Mouse (Mus musculus): ENCODE results near the gene 6430571L13Rik. TPM values are rescaled to one million over a fixed set of nuclear protein-coding genes. Genes with fewer than 3 reads are reported as not detected.

Gene 6430571L13Rik
- total RNA-seq, 2 experiments from 2014 or later, result 2.5 to 3.2 TPM

- DNase-seq (ENCODE audit: low spot score in 2 of 2), result peak in 1 of 2 experiments; percentile 26
These were observed 37.6 kb downstream of the 6430571L13Rik start for GRCm38 (mm10) chr9:107377961-107378512.

- DNase-seq (ENCODE audit: low spot score in 2 of 2), result no peak
These were observed 41.3 kb downstream of the 6430571L13Rik start for GRCm38 (mm10) chr9:107381723-107382122.

DNA sequence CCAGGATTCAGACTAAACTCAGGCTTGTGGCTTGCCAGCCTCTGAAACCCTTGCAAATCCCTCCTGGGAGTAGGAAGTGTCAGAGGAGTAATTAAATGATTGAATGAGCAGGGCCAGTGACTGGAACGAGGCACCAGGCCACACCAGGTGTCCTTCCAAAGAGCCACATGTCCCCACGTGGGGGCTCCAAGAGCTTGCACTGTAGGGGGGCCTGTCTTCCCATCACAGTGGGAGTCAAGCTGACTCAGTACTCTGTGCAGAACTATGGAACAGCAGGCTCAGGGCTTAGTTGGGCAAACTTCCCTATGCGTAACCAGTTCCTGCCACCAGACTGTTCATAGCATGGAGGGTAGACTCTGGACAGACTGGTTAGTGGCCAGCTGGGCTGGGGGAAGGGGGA lies 44.0 kb downstream of the 6430571L13Rik start:
- DNase-seq (ENCODE audit: low spot score in 2 of 2), result no peak

DNA sequence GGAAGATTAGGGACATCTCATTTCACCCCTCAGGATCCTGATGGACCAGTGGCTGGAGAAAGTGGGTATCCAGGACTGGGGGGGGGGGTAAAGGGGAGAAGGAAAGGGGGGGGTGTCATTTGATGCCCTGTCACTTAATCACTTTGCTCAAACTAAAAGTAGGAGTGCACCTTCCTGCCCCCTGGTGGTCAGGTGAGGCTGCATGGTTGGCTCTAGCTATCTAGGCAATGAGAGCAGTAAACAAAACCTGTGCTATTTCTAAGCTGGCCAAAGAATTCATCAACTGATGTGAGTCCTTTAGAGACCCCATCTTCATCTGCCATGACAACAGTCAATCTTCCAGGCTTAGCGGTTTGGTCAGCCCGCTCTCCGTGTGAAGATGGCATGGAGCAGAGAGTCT lies 46.3 kb downstream of the 6430571L13Rik start:
- no peak for DNase-seq (ENCODE audit: low spot score in 2 of 2)

- DNase-seq (ENCODE audit: low spot score in 2 of 2), result peak; percentile 19 to 40
These were observed 47.3 kb downstream of the 6430571L13Rik start for GRCm38 (mm10) chr9:107387708-107388107.

DNA sequence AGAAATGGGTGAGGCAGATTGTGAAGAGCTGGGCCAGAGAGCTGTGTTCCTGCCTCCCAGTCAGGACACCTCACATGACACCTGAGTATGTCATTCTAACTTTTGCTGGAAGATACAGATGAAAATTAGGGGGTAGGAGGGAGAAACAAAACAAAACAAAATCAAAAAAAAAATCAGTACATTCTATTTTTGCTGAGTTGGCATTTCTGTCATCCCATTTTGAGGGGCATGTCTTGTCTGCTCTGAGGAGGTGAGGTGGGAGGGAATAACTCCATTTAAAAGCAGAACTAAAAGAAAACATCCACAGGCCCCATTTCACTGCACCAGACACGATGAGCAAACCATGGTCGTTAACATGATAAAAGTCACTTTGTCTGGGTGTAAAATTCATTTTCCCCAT lies 47.9 kb downstream of the 6430571L13Rik start:
- no peak for DNase-seq (ENCODE audit: low spot score in 2 of 2)

DNA sequence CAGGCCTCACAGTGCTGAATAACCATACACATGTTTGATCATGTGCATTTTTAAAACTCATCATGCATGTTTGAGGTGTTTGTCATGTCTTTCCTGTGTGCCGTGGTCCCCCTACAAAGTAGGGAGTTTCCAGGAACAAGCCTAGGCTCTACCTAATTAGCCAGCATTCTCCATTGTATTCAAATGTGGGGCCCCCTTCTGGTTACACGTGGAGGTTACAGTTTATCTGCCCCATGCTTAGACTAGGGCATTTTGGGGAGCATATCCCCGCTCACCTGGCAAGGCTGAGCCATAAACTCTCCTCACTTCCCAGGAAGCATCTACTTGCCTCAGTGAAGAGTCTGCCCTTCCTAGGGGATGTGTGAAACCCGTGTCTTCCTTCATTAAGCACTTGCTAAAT lies 56.0 kb downstream of the 6430571L13Rik start:
- no peak for DNase-seq (ENCODE audit: low spot score in 2 of 2)

DNA sequence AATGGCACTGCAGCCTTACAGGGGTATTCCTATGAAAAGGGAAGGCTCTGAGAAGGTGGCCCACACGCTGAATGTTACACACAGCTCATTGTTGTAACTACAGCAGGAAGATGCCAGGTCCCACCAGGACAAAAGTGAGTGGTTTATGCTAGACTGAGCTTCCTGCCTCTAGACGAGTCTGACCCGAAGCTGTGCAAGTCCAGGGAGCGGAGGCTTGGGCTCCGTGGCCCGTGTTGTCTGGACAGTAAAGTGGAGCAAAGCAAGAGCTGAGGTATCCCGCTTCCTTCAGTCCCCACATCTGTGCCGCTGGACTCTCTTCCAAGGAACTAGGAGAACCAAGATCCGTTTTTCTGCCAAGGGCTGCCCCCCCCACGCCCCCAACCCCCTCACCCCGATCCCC lies 58.6 kb downstream of the 6430571L13Rik start:
- DNase-seq (ENCODE audit: low spot score in 2 of 2), result no peak

DNA sequence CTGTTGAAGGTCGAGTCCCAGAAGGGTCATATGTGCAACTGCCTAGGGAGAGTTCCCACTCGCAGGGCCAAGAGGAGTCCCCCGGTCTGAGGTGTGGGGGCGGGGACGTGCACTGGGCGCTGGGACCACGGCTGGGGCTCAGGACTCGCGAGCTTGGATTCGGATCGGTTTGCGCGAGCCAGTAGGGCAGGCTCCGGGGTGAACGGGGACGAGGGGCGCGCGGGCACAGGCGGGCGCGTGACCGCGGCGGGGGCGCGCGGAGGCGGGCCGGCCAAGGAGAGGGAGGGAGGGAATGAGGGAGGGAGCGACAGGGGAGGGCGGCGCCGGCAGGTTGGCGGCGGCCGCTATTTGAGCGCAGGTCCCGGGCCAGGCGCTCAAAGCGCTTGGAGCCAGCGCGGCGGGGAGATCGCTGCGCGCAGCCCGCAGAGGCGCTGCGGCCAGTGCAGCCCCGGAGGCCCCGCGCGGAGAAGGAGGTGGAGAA lies 59.1 kb downstream of the 6430571L13Rik start, which contains the start of gene Cacna2d2:
Gene Cacna2d2 (plus strand): TSS at position 122 of the 481 bp plus-strand sequence.
- DNase-seq (ENCODE audit: low spot score in 2 of 2), result peak; percentile 46 to 57

DNA sequence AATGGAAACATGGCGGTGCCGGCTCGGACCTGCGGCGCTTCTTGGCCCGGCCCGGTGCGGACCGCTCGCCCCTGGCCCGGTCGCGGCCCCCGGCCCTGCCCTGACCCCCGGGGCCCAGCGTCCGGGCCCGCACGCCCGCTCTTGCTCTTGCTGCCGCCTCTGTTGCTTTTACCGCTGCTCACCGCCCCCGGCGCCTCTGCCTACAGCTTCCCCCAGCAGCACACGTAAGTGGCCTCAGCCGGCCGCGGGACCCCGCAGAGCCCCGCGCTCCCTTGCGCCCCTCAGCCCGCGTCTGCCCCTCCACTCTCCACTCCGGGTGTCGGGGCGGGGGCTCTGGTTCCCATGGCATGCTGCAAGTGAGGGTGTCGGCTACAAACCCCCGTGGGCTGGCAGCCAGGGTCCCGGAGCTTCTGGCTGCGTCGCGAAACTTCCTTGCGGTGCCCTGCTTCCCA lies 59.7 kb downstream of the 6430571L13Rik start:
- no peak for DNase-seq (ENCODE audit: low spot score in 2 of 2)

DNA sequence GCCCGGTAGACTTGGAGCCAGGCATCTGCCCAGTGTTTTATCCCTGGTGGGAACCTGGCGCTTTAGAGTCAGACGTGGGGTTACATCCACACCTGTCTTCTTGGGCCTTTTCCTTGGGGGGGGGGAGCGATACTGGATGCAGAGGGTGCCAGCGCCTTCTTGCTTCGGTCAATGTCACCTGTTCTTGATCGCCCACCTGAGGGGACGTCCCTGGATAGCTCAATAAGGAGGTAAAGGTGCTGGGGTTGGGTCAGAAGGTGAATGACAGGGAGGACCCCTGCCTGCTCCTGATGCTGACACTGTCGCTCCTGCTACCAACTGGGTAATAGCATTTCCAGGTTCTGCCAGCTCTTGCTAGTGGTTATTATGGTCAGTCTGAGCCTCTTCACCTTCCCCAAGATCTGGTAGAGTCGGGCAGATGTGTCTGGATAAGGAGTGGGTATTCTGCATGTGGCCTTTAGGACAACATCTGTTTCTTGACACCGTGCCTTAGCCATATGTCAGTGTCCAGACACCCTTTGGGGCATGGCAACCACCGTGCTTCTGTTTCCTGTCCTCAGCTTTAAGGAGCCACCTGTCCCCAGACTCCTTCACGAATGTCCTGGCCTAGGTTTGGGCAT lies 60.4 kb downstream of the 6430571L13Rik start:
- no peak for DNase-seq (ENCODE audit: low spot score in 2 of 2)

Other genes starting within 250 kb of the 6430571L13Rik start
- 100 to 1,000 TPM in 1 of 2 experiments, 10 to 100 TPM in 1; 87.6 to 114 TPM for gene Dock3, start 108.7 kb upstream of the 6430571L13Rik start, total RNA-seq (2021)
- gene Mapkapk3, start 50.7 kb upstream of the 6430571L13Rik start, total RNA-seq (2021), result 1 to 10 TPM; 1.7 to 1.8 TPM
- gene Cish, start 44.6 kb upstream of the 6430571L13Rik start, total RNA-seq (2021), result 10 to 100 TPM in 1 of 2 experiments, 1 to 10 TPM in 1; 5.9 to 10.0 TPM
- gene Hemk1, start 2.3 kb upstream of the 6430571L13Rik start, total RNA-seq (2021), result 10 to 100 TPM; 14.6 to 19.9 TPM
- gene Cacna2d2, start 59.0 kb downstream of the 6430571L13Rik start, total RNA-seq (2021), result 10 to 100 TPM; 21.4 to 27.2 TPM
- 10 to 100 TPM; 33.2 to 33.3 TPM for gene Tmem115, start 193.3 kb downstream of the 6430571L13Rik start, total RNA-seq (2021)
- gene Cyb561d2, start 201.6 kb downstream of the 6430571L13Rik start, total RNA-seq (2021), result 10 to 100 TPM; 17.7 to 19.5 TPM
- 10 to 100 TPM; 31.1 to 33.1 TPM for gene Nprl2, start 201.6 kb downstream of the 6430571L13Rik start, total RNA-seq (2021)
- gene Zmynd10, start 206.7 kb downstream of the 6430571L13Rik start, total RNA-seq (2021), result 1 to 10 TPM; 3.4 to 4.1 TPM
- gene Rassf1, start 211.0 kb downstream of the 6430571L13Rik start, total RNA-seq (2021), result 10 to 100 TPM; 18.3 to 18.6 TPM
- 10 to 100 TPM; 58.3 to 66.6 TPM for gene Tusc2, start 222.7 kb downstream of the 6430571L13Rik start, total RNA-seq (2021)
- gene Hyal2, start 227.3 kb downstream of the 6430571L13Rik start, total RNA-seq (2021), result 10 to 100 TPM; 19.8 to 21.0 TPM
- gene Hyal1, start 236.3 kb downstream of the 6430571L13Rik start, total RNA-seq (2021), result 1 to 10 TPM; 3.7 to 4.2 TPM
- 10 to 100 TPM; 10.7 to 11.9 TPM for gene Naa80, start 238.3 kb downstream of the 6430571L13Rik start, total RNA-seq (2021)
- 1 to 10 TPM; 1.2 to 1.7 TPM for gene Hyal3, start 240.2 kb downstream of the 6430571L13Rik start, total RNA-seq (2021)
- 10 to 100 TPM; 13.2 to 14.1 TPM for gene Ifrd2, start 247.0 kb downstream of the 6430571L13Rik start, total RNA-seq (2021)